Mouse (Mus musculus) frontal cortex, adult (tissue): ENCODE data around the gene Rnf2.
"Not testable (repeated sequence)": the region's sequence is repeated elsewhere in the genome, so short reads cannot be mapped to it uniquely, and the experiment has no call there.

ENCODE experiments used
- ATAC-seq: cut with Nextera tagmentation; 2 replicates; pipeline ENCODE4 v1.9.2; 2017; ENCODE audit warnings: mild to moderate bottlenecking, moderate library complexity, mixed read lengths; ENCODE audit not compliant: low TSS enrichment

The Rnf2 gene

GRCm38 (mm10) chr1:151484754-151485153 lies 16.0 kb downstream of the Rnf2 start:
- ATAC-seq, result no peak

DNA sequence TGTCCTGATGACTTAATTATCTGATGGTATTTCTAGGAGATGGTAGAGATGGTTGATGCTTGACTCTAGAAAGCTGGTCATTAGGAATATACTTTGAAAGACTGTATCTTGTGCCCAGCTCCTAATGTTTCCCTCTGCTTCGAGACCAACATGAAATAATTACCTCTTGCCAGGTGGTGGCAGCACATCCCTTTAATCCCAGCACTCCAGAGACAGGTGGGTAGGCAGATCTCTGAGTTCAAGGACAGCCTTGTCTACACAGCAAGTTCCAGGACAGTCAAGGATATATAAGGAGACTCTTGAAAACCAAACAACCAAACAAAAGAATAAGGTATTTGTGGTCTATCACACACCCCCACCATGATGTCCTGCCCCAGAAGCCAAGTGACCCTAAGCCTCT lies 17.2 kb downstream of the Rnf2 start:
- peak; percentile 78 for ATAC-seq

GRCm38 (mm10) chr1:151482497-151482896 lies 18.3 kb downstream of the Rnf2 start:
- no peak for ATAC-seq

DNA sequence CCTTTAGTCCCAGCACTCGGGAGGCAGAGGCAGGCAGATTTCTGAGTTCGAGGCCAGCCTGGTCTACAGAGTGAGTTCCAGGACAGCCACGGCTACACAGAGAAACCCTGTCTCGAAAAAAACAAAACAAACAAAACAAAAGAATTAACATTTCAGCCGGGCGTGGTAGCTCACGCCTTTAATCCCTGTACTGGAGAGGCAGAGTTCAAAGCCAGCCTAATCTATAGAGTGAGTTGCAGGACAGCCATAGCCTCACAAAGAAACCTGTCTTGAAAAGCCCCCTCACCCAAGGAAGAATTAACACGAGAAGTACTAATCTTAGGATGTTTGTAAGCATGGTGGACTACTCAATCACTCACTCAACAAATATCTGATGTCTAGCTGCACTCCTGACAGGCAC lies 28.4 kb downstream of the Rnf2 start:
- not testable (repeated sequence) for ATAC-seq

DNA sequence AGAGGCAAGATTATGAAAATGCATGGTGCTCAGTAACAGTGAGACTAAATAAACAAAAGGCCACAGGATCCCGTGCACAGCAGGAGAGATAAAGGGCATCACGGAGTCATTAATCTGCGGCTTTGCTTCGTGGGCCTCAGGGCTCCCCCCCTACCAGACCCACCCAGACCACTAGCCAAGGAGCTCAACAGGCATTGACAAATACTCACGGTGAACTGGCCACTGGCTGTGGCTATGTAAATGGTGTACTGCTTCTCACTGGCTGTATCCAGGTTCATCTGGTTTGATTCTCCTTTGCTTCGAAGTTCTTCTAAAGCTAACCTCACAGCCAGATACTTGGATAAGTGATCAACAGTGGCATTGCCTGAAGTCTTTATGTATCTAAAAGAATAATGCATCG lies 29.3 kb downstream of the Rnf2 start:
- ATAC-seq, result no peak

- no peak for ATAC-seq
These were observed 34.2 kb downstream of the Rnf2 start for GRCm38 (mm10) chr1:151466571-151466970.

GRCm38 (mm10) chr1:151464914-151465313 lies 35.8 kb downstream of the Rnf2 start:
- no peak for ATAC-seq

DNA sequence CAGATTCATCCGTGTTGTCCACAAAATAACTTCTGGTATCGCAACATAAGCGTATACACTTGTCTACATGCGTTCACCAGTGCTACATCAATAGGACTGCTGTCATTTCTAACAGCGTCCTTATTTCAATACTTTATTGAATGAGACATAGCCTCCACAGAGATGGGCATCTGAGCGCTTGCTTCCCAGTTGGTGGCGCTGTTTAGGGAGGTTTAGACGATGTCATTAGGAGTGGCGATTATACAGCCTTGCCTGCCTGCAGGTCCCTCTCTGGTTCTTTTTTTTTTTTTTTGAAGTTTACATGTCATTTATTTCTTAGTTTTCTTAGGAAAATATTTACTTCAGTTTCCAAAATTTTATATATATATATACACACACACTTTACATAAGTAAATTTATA lies 39.5 kb downstream of the Rnf2 start:
- peak; percentile 64 for ATAC-seq

DNA sequence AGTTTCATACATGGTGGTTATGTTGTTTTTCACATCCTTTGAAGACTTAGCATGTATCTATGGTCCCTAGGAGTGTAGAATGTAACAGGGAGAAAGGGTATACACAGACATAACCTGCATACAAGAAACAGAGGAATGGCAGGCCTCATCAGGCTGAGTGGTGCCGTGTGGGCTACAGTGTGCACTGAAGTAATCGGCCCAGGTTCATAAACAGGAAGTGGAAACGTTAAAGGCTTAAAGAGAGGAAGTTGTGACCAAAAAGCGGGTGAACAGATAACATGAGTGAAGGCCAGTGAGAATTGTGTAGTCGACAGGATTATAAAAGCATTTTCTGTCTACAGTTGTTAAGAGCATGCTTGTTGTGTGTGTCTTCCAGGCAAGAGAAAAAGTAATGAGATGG lies 43.7 kb downstream of the Rnf2 start:
- no peak for ATAC-seq

DNA sequence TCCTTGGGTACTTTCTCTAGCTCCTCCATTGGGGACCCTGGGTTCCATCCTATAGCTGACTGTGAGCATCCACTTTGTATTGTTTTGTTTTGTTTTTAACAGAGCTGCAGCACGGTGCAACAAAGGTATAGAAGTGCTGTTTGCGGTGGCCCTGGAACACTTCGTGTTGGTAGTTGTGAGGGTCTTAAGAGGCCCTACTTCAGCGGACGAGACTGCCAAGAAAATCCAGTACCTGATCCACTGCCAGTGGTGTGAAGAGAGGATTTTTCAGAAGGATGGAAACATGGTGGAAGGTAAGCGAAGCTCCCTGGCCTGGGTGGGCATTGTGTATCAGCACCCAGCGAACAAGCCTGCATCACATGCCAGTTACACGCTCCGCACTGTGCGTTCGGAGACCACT lies 48.8 kb downstream of the Rnf2 start:
- no peak for ATAC-seq

DNA sequence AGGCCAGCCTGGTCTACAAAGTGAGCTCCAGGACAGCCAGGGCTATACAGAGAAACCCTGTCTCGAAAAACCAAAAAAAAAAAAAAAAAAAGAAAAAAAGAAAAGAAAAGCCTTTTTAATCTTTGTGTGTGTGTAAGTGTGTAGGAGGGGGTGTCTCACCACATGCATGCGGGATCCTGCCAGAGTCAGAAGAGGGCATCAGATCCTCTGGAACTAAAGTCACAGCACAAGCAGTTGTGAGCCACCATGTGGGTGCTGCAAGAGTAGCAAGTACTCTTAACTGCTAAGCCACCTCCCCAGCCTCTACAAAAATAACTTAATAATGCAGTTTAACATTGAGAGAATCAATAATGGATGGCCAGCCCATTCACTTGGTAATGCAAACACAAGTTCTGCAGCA lies 49.9 kb downstream of the Rnf2 start:
- no peak for ATAC-seq

- no peak for ATAC-seq
These were observed 50.9 kb downstream of the Rnf2 start for GRCm38 (mm10) chr1:151449866-151450265.

DNA sequence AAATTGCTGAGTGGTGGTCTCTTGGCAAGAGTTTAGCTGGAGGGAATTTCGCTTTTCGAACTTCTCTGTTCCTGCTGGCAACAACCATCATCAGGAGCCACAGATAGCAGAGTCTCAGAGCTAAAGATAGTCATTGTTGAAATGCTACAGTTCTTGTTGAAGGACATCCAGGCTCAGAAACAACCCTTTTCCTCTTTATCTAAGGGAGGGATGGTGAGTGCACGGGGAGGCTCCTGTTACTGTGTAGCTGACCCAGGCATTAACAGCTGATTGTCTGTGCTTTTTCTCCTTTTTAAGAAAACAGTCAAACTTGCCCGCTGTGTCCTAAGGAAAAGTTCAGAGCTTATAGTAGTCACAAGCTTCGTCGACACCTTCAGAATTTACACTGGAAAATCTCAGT lies 65.3 kb downstream of the Rnf2 start:
- no peak for ATAC-seq

DNA sequence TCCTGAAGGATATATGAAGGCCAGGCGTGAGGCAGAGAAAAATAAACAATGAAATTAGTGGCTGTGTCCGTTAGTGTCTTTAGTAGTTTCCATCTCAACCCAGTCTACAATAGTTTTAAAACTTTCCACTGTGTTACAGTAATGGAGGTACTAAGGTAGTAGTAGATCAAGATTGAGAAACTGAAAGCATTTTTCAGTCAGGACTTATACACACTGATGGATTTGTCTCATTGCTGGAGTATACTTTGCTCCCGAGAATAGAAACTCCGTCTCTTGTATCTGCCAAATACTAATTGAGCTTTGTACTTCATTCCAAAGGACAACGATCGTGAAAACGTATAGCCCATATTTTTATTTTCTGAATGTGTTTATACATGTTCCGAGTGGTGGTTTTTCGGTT lies 71.4 kb downstream of the Rnf2 start:
- ATAC-seq, result no peak

GRCm38 (mm10) chr1:151428263-151429221 lies 72.2 kb downstream of the Rnf2 start, which contains the start of the genes Swt1 and Trmt1l:
TSS of gene Swt1 (minus strand) at chr1:151428455.
TSS of gene Trmt1l (plus strand) at chr1:151428542.
- ATAC-seq, result peak; percentile 97

GRCm38 (mm10) chr1:151427888-151428262 lies 72.9 kb downstream of the Rnf2 start:
- ATAC-seq, result no peak

- ATAC-seq, result no peak
These were observed 73.7 kb downstream of the Rnf2 start for GRCm38 (mm10) chr1:151426947-151427600.

DNA sequence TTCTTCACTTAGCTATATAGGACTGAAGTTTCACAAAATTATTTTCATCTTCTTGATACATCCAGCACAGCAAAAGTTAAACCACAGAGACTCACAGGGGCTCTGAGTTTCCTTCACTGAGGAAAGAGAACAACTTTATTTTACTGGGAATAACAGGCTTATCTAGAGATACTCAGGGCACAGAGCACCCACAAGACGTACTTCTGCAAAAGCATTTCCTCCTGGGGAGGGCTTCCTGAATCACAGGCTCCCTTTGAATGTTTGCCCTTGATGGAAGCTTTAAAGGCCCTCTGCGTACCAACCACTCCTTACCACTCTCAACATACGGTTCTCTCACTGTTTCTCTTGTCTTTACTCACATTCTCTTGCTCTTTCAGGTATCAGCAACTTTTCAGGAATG lies 78.6 kb downstream of the Rnf2 start:
- ATAC-seq, result no peak

- ATAC-seq, result peak; percentile 90
These were observed 90.9 kb downstream of the Rnf2 start for GRCm38 (mm10) chr1:151409827-151410226.
